Mouse (Mus musculus) spleen, adult 18-20 months (tissue): ENCODE measurements at regions not wholly inside any gene's neighbourhood (a gene's known extent, or its start where the extent isn't known, plus 50 kb on each side); places are given as distances from the start of the nearest gene placed in this dataset.
A peak's percentile ranks its signal among the peaks of the same experiment; 100 is the strongest.

ENCODE experiments used
- DNase-seq, 2 experiments: peaks; one replicate each; pipeline ENCODE4 v3.0.0; 2022; ENCODE audit warnings: mixed read lengths in 2 of 2

DNA sequence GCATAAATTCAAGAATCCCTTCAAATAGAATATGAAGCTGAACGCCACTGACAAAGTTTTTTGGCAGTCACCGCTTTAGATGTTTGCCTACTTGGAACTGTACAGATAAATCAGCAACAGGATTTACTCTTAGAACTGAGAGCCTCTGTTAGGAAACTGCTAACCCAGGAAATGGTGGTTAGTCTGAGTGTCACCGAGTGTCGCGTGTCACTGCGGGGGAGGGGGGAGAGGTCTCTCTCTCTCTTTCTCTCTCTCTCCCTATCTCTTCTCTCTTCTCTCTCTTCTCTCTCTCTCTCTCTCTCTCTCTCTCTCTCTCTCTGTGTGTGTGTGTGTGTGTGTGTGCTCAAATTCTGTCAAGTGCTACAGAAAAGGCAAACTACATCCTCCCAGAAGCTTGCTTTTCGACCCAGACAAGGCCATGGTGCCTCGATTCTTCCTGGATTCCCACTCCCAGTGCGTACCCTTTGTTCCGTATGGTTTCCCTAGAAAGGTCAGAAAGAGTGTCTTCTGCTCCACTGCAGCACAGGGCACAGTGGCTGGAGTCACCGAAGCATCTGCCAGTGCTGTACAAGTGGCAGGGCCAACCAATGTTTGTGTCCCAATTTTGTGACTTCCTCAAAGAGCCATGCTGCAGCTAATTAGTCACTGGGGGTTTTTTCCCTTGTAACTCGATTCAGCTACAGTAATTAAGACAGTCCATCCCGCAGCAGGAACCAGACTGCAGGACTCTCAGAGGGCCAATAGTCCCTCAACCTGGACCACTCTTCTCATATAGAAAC, 87.0 kb downstream of the Cog6 start:
- no peak for DNase-seq

- DNase-seq = no peak
Observed at GRCm38 (mm10) chr3:52927361-52927841, 89.6 kb downstream of the Cog6 start.

- DNase-seq = no peak
Observed at GRCm38 (mm10) chr3:52926549-52926948, 90.5 kb downstream of the Cog6 start.

- DNase-seq = peak in 1 of 2 experiments; percentile 44
Observed at GRCm38 (mm10) chr3:52925223-52925622, 91.8 kb downstream of the Cog6 start.

DNA sequence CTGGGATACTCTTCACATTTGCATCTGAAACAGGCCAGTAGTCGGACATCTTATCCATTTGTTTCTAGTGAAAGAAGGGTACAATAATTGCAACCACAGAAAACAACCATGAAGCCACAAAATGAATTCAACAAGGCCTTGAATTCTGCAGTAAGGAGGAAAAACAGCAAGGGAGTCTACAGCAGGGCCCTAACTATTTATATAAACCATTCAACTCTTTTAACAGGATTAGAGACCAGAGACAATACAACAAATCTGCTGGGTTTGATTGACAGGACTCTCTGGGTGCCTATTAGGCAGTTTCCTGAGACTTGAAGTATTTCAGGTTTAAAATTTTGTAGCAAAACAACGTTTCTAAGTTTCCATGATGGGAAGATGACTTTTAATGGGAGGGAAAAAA, 92.4 kb downstream of the Cog6 start:
- DNase-seq = no peak

DNA sequence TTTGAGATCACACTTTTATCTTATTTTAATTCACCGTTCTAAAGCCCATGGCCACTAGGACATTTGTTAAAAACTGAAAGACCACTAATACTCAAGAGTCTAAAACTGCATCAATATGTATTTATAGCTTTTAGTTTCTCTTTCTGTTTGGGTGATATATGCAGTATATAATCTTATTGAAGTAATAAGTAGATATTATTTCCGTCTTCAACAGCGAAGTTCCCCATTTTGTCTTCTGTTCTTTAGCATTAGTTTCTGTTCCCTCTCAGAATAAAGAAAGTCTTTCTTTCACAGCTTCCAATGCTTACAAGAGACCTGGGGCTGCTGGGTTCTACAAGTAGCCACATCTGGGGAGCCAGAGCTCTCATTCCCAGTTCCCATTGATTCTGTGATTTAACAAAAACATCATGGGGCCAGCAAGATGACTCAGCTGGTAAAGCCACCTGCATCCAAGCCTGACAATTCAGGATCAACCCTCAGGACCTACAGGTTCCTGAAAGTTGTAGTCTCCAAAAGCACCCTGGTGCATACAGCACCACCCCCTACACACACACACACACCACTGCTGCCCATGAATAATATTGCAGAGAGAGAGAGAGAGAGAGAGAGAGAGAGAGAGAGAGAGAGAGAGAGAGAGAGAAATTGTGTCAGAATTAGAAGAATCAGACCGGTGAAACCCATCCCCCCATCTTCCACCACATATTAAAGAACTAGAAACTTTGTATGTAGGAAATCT, 93.0 kb downstream of the Cog6 start:
- no peak for DNase-seq

GRCm38 (mm10) chr3:52922411-52922810, 94.6 kb downstream of the Cog6 start:
- no peak for DNase-seq

GRCm38 (mm10) chr3:52906823-52907564, 110.0 kb downstream of the Cog6 start:
- peak in 1 of 2 experiments; percentile 26 for DNase-seq

- no peak for DNase-seq
Observed at GRCm38 (mm10) chr3:52904028-52904427, 113.0 kb downstream of the Cog6 start.

- no peak for DNase-seq
Observed at GRCm38 (mm10) chr3:52897665-52898064, 119.4 kb downstream of the Cog6 start.

- DNase-seq = no peak
Observed at GRCm38 (mm10) chr3:52896462-52896861, 120.6 kb downstream of the Cog6 start.

DNA sequence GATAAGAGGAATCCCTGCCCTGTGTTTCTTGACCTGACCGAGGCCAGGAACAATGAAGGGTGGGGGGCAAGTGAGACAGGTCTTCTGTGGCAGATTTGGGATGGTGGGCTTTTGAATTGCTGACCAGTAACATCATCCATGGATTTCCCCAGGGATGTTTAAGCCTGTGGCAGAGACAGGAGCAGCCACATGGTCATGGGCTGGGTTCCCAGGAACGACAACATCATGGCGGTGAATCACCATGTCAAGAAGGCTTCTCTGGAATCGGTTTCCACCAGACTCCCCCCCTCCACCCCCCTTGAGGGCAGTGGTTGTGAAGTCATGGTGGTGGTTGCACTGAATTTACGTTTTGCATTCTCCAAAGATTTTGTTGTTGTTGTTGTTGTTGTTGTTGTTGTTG, 121.3 kb downstream of the Cog6 start:
- no peak for DNase-seq

DNA sequence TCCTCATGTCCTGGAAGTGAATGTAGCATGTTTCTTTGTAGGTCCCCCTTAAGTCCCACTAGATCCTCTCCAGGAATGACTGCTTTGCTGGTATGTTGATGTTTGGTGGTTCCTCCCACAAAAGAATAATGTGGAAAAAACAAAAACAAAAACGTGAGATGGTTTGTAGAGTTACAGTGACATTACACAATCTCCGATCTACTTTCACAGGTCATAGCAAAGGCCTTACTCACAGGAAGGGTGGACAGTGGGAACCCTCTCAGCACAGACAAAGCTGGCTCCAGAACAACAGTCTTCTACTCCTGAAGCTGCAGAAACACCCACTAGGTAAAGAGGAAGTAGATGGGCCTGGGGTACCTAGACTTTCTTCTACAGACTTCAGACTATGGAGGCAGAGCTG, 122.2 kb downstream of the Cog6 start:
- DNase-seq = no peak

DNA sequence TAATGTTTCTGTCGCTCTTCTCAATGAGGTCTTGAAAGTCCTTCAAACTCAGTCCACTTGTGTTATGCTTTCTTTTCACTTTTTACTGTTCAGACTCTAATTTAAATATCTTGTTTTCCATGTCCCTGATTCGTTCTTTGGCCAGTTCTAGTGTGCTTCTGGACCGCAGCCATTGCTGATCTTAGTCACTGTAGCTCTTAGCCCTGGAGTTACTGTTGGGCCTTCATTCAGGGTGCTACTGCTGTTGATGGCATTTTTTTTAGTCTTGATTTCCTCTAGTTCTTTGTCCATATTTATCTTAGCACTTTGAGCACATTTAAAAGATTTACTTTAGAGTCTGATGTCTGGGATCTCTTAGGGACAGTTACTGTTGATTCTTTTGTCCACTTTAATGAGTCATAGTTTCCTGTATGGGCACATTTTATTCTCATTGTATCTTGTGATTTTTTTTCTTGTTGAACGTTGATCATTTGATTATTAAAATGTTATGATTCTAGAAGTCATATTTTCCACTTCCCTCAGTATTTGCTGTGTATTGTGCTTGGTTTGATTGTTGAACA, 127.8 kb downstream of the Cog6 start:
- DNase-seq = no peak

DNA sequence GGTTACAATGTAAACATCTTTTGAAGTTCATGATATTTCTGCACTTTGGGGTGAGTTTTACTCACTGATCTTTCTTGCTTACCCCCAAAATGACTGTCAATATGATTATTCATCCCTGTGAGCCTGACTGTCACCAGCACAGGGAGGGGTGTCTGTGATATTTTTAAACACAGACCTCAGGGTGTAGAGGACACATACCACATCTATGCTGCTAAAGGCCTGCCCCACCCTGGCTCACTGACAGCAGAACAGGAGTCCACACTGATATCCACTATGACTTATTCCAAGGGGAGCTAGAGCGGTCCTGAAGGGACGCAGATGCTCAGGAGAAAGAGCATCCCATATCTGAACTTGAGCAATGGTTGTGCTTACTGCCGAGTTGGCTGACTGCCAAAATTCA, 135.1 kb downstream of the Cog6 start:
- no peak for DNase-seq

GRCm38 (mm10) chr3:52881139-52881538, 135.9 kb downstream of the Cog6 start:
- no peak for DNase-seq

- no peak for DNase-seq
Observed at GRCm38 (mm10) chr3:52879700-52880099, 137.3 kb downstream of the Cog6 start.

DNA sequence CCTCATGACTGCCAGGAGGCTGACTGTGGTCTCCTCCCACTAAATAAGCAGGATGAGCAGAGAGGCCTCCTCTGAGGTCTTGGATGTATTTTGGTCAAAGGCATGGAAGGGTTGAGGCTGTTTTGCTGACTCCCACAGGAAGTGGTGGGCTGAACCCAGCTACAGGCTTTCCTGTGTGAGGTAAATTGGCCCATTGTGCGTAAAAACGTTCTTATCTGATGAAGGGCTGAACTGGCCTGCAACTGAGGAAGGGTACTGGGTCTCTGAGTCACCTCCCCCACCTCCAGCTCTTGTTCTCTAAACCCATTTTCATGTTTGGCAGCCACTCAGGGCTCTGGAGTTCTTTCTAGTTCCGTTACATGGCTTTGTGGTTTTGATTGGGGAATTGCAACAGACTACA, 138.7 kb downstream of the Cog6 start:
- DNase-seq = no peak

DNA sequence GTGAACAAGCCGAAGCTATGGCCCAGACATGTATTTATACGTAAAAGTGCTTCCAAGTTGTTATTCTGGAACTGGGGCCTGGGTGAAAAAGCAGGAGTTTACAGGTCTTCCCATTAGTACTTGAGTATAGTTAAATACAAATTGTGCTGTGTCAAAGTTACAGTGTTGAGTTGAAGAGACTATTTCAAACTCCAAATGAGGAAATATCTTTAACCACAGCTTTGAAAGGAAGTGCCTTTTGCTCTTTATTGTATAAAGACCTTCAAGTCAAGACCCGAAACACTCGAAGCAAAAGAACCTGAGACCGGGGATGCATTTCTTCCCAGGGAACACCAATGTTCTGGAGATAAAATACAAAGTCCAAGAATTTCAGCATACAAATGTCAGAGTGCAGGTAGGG, 144.8 kb downstream of the Cog6 start:
- DNase-seq = no peak

DNA sequence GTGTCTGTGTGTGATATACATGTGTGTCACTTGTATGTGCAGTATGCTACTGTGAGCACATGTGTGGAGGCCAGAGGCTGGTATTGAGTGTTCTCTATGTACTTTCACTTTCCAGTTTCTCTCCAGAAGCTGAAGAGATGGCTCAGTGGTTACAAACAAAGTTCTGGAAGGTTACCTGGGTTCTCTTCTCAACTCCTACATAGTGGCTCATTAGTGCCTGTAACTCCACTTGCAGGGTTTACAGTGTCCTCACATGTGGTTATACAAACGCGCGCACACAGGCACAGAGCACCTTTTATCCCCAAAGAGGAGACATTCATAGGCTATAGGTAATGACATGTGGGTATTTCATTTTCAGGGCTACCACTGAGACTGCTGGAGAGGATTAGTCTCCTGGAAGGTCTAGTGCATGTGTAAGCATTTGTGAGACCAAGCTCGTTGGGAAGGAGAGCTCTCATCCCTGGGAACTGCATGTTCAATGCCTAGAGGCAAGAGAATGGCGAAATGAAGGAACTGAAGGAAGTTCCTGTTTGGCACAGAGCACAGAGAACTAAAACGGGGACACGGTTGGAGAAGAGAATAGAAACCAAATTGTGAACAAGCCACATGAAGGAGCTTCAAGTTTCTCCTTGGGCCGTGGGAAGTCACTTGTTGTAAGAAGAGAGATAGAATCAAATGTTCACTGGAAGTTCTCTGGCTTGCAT, 153.7 kb downstream of the Cog6 start:
- no peak for DNase-seq

- no peak for DNase-seq
Observed at GRCm38 (mm10) chr3:52862026-52862425, 155.0 kb downstream of the Cog6 start.

DNA sequence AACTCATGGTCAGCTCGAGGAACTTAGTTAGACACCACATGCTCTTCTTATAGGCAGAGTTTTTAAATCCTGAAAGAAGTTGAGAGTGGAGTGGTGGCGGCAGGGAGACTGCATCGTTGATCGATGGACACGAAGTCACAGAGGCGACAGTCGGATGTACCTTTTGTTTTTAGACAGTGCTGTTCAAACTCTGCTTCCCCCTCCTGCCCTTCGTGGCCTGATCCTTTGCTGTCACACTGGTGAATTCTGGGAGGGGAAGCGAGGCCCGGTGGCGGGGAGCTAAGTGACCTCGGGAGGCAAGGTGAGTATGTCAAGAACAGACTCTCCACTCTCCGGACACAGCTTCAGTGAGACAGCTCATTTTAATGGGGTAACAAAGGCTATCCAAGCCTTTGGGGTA, 155.5 kb downstream of the Cog6 start:
- no peak for DNase-seq

DNA sequence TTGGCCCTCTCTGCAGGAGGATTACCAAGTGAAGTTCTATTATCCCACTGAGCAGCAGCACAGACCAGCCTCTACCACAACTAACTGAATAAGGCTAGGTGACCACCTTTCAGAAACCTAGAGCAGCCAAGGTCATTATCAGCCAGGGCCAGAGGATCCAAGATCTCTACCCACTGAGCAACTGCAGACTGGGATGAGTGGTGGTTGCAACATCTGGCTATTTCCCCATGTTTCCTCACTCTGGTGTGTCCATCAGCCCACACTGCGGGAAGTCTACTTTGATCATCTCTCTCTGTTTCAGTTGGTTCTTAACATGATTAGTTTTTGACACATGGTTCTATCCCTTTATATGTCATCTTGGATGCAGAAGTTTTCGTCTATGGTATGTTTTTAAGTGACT, 157.2 kb downstream of the Cog6 start:
- no peak for DNase-seq
